Mouse (Mus musculus) hindbrain, embryonic 10.5 days (tissue): Measurements from ENCODE around the gene Cant1. TPM values are rescaled to one million over a fixed set of nuclear protein-coding genes. Genes with fewer than 3 reads are reported as not detected.
A peak's percentile ranks its signal among the peaks of the same experiment; 100 is the strongest.
"Not testable (repeated sequence)": the region's sequence is repeated elsewhere in the genome, so short reads cannot be mapped to it uniquely, and the experiment has no call there.

Experiments used
- DNase-seq: peaks from one replicate; pipeline ENCODE4 v3.0.0-alpha.2; 2017; ENCODE audit warnings: low spot score
- H3K27ac ChIP-seq: fragments of 300-500 bp; sonication (generic); 2 replicates; pipeline ENCODE4 v1.5.1; 2016; ENCODE audit warnings: mild to moderate bottlenecking, moderate library complexity
- H3K27me3 ChIP-seq: fragments of 300-500 bp; sonication (generic); 2 replicates; pipeline ENCODE4 v1.6.1; 2016; ENCODE audit warnings: mild to moderate bottlenecking; ENCODE audit not compliant: poor library complexity, insufficient read depth, severe bottlenecking
- H3K36me3 ChIP-seq: fragments of 300-500 bp; sonication (generic); 2 replicates; pipeline ENCODE4 v1.6.1; 2016; ENCODE audit warnings: mild to moderate bottlenecking, moderate library complexity
- H3K4me1 ChIP-seq: fragments of 300-500 bp; sonication (generic); replicated peaks from 2 replicates; pipeline ENCODE4 v1.6.1; 2016; ENCODE audit warnings: mild to moderate bottlenecking
- H3K4me3 ChIP-seq: fragments of 300-500 bp; sonication (generic); 2 replicates; pipeline ENCODE4 v1.5.1; 2016; ENCODE audit warnings: mild to moderate bottlenecking, moderate library complexity
- H3K9me3 ChIP-seq: fragments of 300-500 bp; sonication (generic); 2 replicates; pipeline ENCODE4 v1.6.1; 2016; ENCODE audit warnings: mild to moderate bottlenecking, moderate library complexity
- WGBS: fragments of 180-500 bp; shearing (Covaris S2); methylation state at CpG from one replicate; pipeline ENCODE4 v1.1.7; 2016; 5-methylcytosine and 5-hydroxymethylcytosine counted together
- polyA plus RNA-seq: library from polyadenylated mRNA; unstranded; fragments of >200 nt; fragmentation: Nextera tagmentation; extraction: Ambion mirVana; gene quantifications from 2 replicates; pipeline ENCODE4 v1.2.1, GENCODE M21; 2016

Gene Cant1
- polyA plus RNA-seq, 1 experiment from 2014 or later = 31.1 TPM

GRCm38 (mm10) chr11:118400566-118400936 lies 18.3 kb downstream of the Cant1 start:
- Histone ChIP-seq H3K27me3 (no peaks in the 10 kb centered on the region), H3K4me3 (no peak overlapping the region), H3K36me3 (peaks cover 6% of the 10 kb centered on the region), H3K4me1 (peaks cover 29% of the 10 kb centered on the region), H3K27ac (peak overlapping the region; percentile 24; the same call in 1 of the 2 replicates), H3K9me3 (no peaks in the 10 kb centered on the region)
- DNase-seq = no peak
- 50% methylated on average over 6 of the region's 6 CpGs for WGBS

GRCm38 (mm10) chr11:118399891-118400565 lies 18.9 kb downstream of the Cant1 start:
- Histone ChIP-seq H3K4me1 (peaks cover 27% of the 10 kb centered on the region), H3K27ac (peak overlapping the region; percentile 24), H3K9me3 (no peaks in the 10 kb centered on the region), H3K27me3 (no peaks in the 10 kb centered on the region), H3K36me3 (0 out of 2 replicates have a peak, but pooled peaks cover 1% of the 10 kb centered on the region), H3K4me3 (no peak overlapping the region)
- 79% methylated on average over 5 of the region's 5 CpGs for WGBS
- no peak for DNase-seq

GRCm38 (mm10) chr11:118397806-118398530 lies 20.9 kb downstream of the Cant1 start:
- no peaks in the 10 kb centered on the region for H3K27me3 ChIP-seq
- H3K36me3 ChIP-seq = no peaks in the 10 kb centered on the region
- DNase-seq = no peak
- H3K4me3 ChIP-seq = no peak overlapping the region
- WGBS = 94% methylated on average over 26 of the region's 26 CpGs
- H3K9me3 ChIP-seq = no peaks in the 10 kb centered on the region
- peaks cover 19% of the 10 kb centered on the region for H3K4me1 ChIP-seq
- no peak overlapping the region for H3K27ac ChIP-seq

GRCm38 (mm10) chr11:118394538-118394937 lies 24.3 kb downstream of the Cant1 start:
- H3K27me3 ChIP-seq = no peaks in the 10 kb centered on the region
- H3K9me3 ChIP-seq = no peaks in the 10 kb centered on the region
- DNase-seq = no peak
- 58% methylated on average over 6 of the region's 6 CpGs for WGBS
- no peaks in the 10 kb centered on the region for H3K36me3 ChIP-seq
- 0 out of 2 replicates have a peak, but pooled peaks cover 3% of the 10 kb centered on the region for H3K4me1 ChIP-seq
- peak overlapping the region; percentile 56; the same call in 1 of the 2 replicates for H3K27ac ChIP-seq
- H3K4me3 ChIP-seq = no peak overlapping the region

GRCm38 (mm10) chr11:118393991-118394390 lies 24.9 kb downstream of the Cant1 start:
- WGBS = 80% methylated on average over 5 of the region's 5 CpGs
- no peak overlapping the region for H3K4me3 ChIP-seq
- H3K4me1 ChIP-seq = 0 out of 2 replicates have a peak, but pooled peaks cover 3% of the 10 kb centered on the region
- H3K36me3 ChIP-seq = no peaks in the 10 kb centered on the region
- H3K27me3 ChIP-seq = no peaks in the 10 kb centered on the region
- H3K27ac ChIP-seq = no peak overlapping the region
- no peaks in the 10 kb centered on the region for H3K9me3 ChIP-seq
- no peak for DNase-seq

- DNase-seq = not testable (repeated sequence)
Observed at GRCm38 (mm10) chr11:118387816-118388215, 31.1 kb downstream of the Cant1 start.

GRCm38 (mm10) chr11:118379251-118380009 lies 39.5 kb downstream of the Cant1 start:
- WGBS = 41% methylated on average over 11 of the region's 11 CpGs
- Histone ChIP-seq H3K4me1 (peaks cover 16% of the 10 kb centered on the region), H3K36me3 (no peaks in the 10 kb centered on the region), H3K27ac (peak overlapping the region; percentile 53), H3K27me3 (no peaks in the 10 kb centered on the region), H3K9me3 (no peaks in the 10 kb centered on the region), H3K4me3 (no peak overlapping the region)
- DNase-seq = peak; percentile 82

More at GRCm38 (mm10) chr11:118387816-118388215, 31.1 kb downstream of the Cant1 start:
- H3K4me1 ChIP-seq, H3K36me3 ChIP-seq, H3K27me3 ChIP-seq, H3K9me3 ChIP-seq, H3K4me3 ChIP-seq, H3K27ac ChIP-seq: not testable (repeated sequence)
- WGBS = 92% methylated on average over 13 of the region's 13 CpGs

GRCm38 (mm10) chr11:118378656-118379055 lies 40.2 kb downstream of the Cant1 start:
- DNase-seq = no peak
- no peaks in the 10 kb centered on the region for H3K36me3 ChIP-seq
- H3K9me3 ChIP-seq = no peaks in the 10 kb centered on the region
- no peak overlapping the region for H3K4me3 ChIP-seq
- H3K27ac ChIP-seq = no peak overlapping the region
- 86% methylated on average over 6 of the region's 6 CpGs for WGBS
- no peaks in the 10 kb centered on the region for H3K27me3 ChIP-seq
- peaks cover 20% of the 10 kb centered on the region for H3K4me1 ChIP-seq

- not testable (repeated sequence) for DNase-seq, H3K27ac ChIP-seq, H3K9me3 ChIP-seq, H3K4me3 ChIP-seq, H3K36me3 ChIP-seq, H3K27me3 ChIP-seq
- H3K4me1 ChIP-seq = peaks cover 20% of the 10 kb centered on the region
Observed at GRCm38 (mm10) chr11:118376323-118376722, 42.6 kb downstream of the Cant1 start.

- 82% methylated on average over 5 of the region's 5 CpGs for WGBS
Observed at GRCm38 (mm10) chr11:118375881-118376280, 43.0 kb downstream of the Cant1 start.

GRCm38 (mm10) chr11:118375461-118375860 lies 43.4 kb downstream of the Cant1 start:
- Histone ChIP-seq H3K9me3 (no peaks in the 10 kb centered on the region), H3K27ac (no peak overlapping the region), H3K36me3 (no peaks in the 10 kb centered on the region), H3K4me3 (no peak overlapping the region), H3K27me3 (no peaks in the 10 kb centered on the region), H3K4me1 (peaks cover 20% of the 10 kb centered on the region)
- no peak for DNase-seq
- WGBS = 86% methylated on average over 8 of the region's 8 CpGs

More at GRCm38 (mm10) chr11:118375881-118376280, 43.0 kb downstream of the Cant1 start:
- Histone ChIP-seq H3K4me1 (peaks cover 20% of the 10 kb centered on the region), H3K9me3 (no peaks in the 10 kb centered on the region), H3K27me3 (no peaks in the 10 kb centered on the region), H3K27ac (no peak overlapping the region), H3K4me3 (no peak overlapping the region), H3K36me3 (no peaks in the 10 kb centered on the region)
- DNase-seq = no peak

- Histone ChIP-seq H3K4me1 (peaks cover 20% of the 10 kb centered on the region), H3K36me3 (no peaks in the 10 kb centered on the region), H3K4me3 (no peak overlapping the region), H3K9me3 (no peaks in the 10 kb centered on the region), H3K27me3 (no peaks in the 10 kb centered on the region), H3K27ac (no peak overlapping the region)
- DNase-seq = no peak
Observed at GRCm38 (mm10) chr11:118375006-118375405, 43.9 kb downstream of the Cant1 start.

- Histone ChIP-seq H3K4me1 (peaks cover 19% of the 10 kb centered on the region), H3K27ac (no peak overlapping the region), H3K9me3 (no peaks in the 10 kb centered on the region), H3K4me3 (no peak overlapping the region), H3K27me3 (no peaks in the 10 kb centered on the region), H3K36me3 (no peaks in the 10 kb centered on the region)
- no peak for DNase-seq
- WGBS = 66% methylated on average over 5 of the region's 5 CpGs
Observed at GRCm38 (mm10) chr11:118374506-118374905, 44.4 kb downstream of the Cant1 start.
